Mouse (Mus musculus): ENCODE data around the gene Kcnj10. TPM values are rescaled to one million over a fixed set of nuclear protein-coding genes. Genes with fewer than 3 reads are reported as not detected.

Gene Kcnj10
- total RNA-seq, 2 experiments from 2014 or later, result 84.0 to 88.1 TPM

- DNase-seq (ENCODE audit: extremely low spot score in 1 of 2, low spot score in 1 of 2), result peak in 1 of 2 experiments; percentile 61
These were observed 28.9 kb upstream of the Kcnj10 start for GRCm38 (mm10) chr1:172311921-172312767.

- no peak for DNase-seq (ENCODE audit: extremely low spot score in 1 of 2, low spot score in 1 of 2)
These were observed 28.0 kb upstream of the Kcnj10 start for GRCm38 (mm10) chr1:172312768-172313561.

- DNase-seq (ENCODE audit: extremely low spot score in 1 of 2, low spot score in 1 of 2), result no peak
These were observed 27.2 kb upstream of the Kcnj10 start for GRCm38 (mm10) chr1:172313613-172314411.

GRCm38 (mm10) chr1:172314911-172315310 lies 26.1 kb upstream of the Kcnj10 start:
- DNase-seq (ENCODE audit: extremely low spot score in 1 of 2, low spot score in 1 of 2), result no peak

- DNase-seq (ENCODE audit: extremely low spot score in 1 of 2, low spot score in 1 of 2), result no peak
These were observed 23.6 kb upstream of the Kcnj10 start for GRCm38 (mm10) chr1:172317431-172317830.

GRCm38 (mm10) chr1:172317946-172318345 lies 23.1 kb upstream of the Kcnj10 start:
- no peak for DNase-seq (ENCODE audit: extremely low spot score in 1 of 2, low spot score in 1 of 2)

GRCm38 (mm10) chr1:172318424-172319035 lies 22.5 kb upstream of the Kcnj10 start:
- no peak for DNase-seq (ENCODE audit: extremely low spot score in 1 of 2, low spot score in 1 of 2)

GRCm38 (mm10) chr1:172319346-172319745 lies 21.7 kb upstream of the Kcnj10 start:
- DNase-seq (ENCODE audit: extremely low spot score in 1 of 2, low spot score in 1 of 2), result no peak

- DNase-seq (ENCODE audit: extremely low spot score in 1 of 2, low spot score in 1 of 2), result no peak
These were observed 21.0 kb upstream of the Kcnj10 start for GRCm38 (mm10) chr1:172319921-172320411.

GRCm38 (mm10) chr1:172322725-172323124 lies 18.3 kb upstream of the Kcnj10 start:
- DNase-seq (ENCODE audit: extremely low spot score in 1 of 2, low spot score in 1 of 2), result no peak

GRCm38 (mm10) chr1:172323298-172323697 lies 17.7 kb upstream of the Kcnj10 start:
- no peak for DNase-seq (ENCODE audit: extremely low spot score in 1 of 2, low spot score in 1 of 2)

GRCm38 (mm10) chr1:172323801-172324359 lies 17.1 kb upstream of the Kcnj10 start:
- no peak for DNase-seq (ENCODE audit: extremely low spot score in 1 of 2, low spot score in 1 of 2)

- DNase-seq (ENCODE audit: extremely low spot score in 1 of 2, low spot score in 1 of 2), result peak in 1 of 2 experiments; percentile 78
These were observed 16.3 kb upstream of the Kcnj10 start for GRCm38 (mm10) chr1:172324725-172325124.

GRCm38 (mm10) chr1:172325680-172326535 lies 15.1 kb upstream of the Kcnj10 start:
- peak in 1 of 2 experiments; percentile 68 for DNase-seq (ENCODE audit: extremely low spot score in 1 of 2, low spot score in 1 of 2)

- no peak for DNase-seq (ENCODE audit: extremely low spot score in 1 of 2, low spot score in 1 of 2)
These were observed 14.3 kb upstream of the Kcnj10 start for GRCm38 (mm10) chr1:172326684-172327083.

- DNase-seq (ENCODE audit: extremely low spot score in 1 of 2, low spot score in 1 of 2), result no peak
These were observed 13.6 kb upstream of the Kcnj10 start for GRCm38 (mm10) chr1:172327206-172328001.

- DNase-seq (ENCODE audit: extremely low spot score in 1 of 2, low spot score in 1 of 2), result no peak
These were observed 13.0 kb upstream of the Kcnj10 start for GRCm38 (mm10) chr1:172328041-172328440.

- no peak for DNase-seq (ENCODE audit: extremely low spot score in 1 of 2, low spot score in 1 of 2)
These were observed 12.5 kb upstream of the Kcnj10 start for GRCm38 (mm10) chr1:172328461-172328860.

Data from layer of hippocampus, postnatal 25 days (tissue).